ENCODE assay signal across 9 mouse cellular contexts in the genomic region with DNA sequence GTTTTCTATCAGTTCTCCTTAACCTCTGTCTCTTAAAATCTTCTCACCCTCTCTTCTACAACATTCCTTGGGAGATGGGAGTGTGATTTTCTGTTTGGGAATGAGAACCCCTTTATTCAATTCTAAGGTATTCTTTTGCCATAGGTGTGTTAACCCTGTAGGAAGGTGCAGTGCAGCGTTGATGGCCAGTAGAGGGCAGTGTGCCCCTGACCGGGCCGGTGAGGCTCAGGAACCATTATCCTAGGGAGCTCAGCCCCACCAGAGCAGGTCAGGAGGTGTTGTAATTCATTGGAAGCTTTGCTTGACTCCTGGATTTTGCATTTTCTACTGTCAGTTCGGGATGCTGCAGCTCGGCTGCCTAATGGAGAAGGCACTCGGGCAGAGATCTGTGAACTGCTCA. TPM values are rescaled to one million over a fixed set of nuclear protein-coding genes. Genes with fewer than 3 reads are reported as not detected.
A peak's percentile ranks its signal among the peaks of the same experiment; 100 is the strongest.
DNase-seq lines count a peak whose midpoint lies in the region; ATAC-seq and TF ChIP-seq lines count a peak whose summit lies in the region.
"Had no signal": no experiment of that assay in that cellular context is flagged by ENCODE, and none has a peak within 500 bp of the region (broad histone marks: within the 10 kb centered on the region; RNA-seq: fewer than 3 reads in every experiment).

No protein-coding gene starts in this region.

- no peak overlapping the region for H3K9ac ChIP-seq in heart, adult 2 months (ENCODE audit: low read depth, low read length)
- no peak overlapping the region for H3K9ac ChIP-seq in midbrain, embryonic 16.5 days (ENCODE audit: low read depth, low read length)

- peak; percentile 81 for TF ChIP-seq CTCF in heart, adult 2 months (IDR thresholded peaks at IDR 0.05)

- no peaks in the 10 kb centered on the region for H3K36me3 ChIP-seq in heart, adult 2 months (ENCODE audit: control insufficient read depth, insufficient read depth, low read length)
- peaks cover 54% of the 10 kb centered on the region for H3K36me3 ChIP-seq in midbrain, embryonic 16.5 days (ENCODE audit: control insufficient read depth, insufficient read depth, low read length)

- H3K4me1 ChIP-seq in heart, adult 2 months (ENCODE audit: control insufficient read depth, insufficient read depth, low read length), result no peaks in the 10 kb centered on the region
- H3K4me1 ChIP-seq in midbrain, embryonic 16.5 days (ENCODE audit: control insufficient read depth, insufficient read depth, low read length), result no peaks in the 10 kb centered on the region

- no peaks in the 10 kb centered on the region for H3K79me2 ChIP-seq in heart, adult 2 months (replicated peaks; ENCODE audit: control insufficient read depth, insufficient read depth, low read length)

- intact Hi-C loops in heart, adult 2 months (cut with DNase I), result loop anchor here (10.0 kb wide), 1 partner anchor 140 kb away; no protein-coding TSS in a partner anchor

- ATAC-seq in hematopoietic stem cell, adult 5-6 weeks (replicated peaks in 1 of 2; ENCODE audit: insufficient read depth in 1 of 2, low FRiP score in 2 of 2, low TSS enrichment in 1 of 2, low read depth in 1 of 2, poor library complexity in 2 of 2, severe bottlenecking in 2 of 2), result peak; percentile 53 to 62; a peak in 1 of 4 replicates
- ATAC-seq in monocyte, adult 5-6 weeks (replicated peaks; ENCODE audit: insufficient number of reproducible peaks, low FRiP score, low TSS enrichment, poor library complexity, severe bottlenecking), result peak; percentile 61; the same call in 1 of the 2 replicates
- no peak for ATAC-seq in midbrain, embryonic 16.5 days

- no peak overlapping the region for H3K27ac ChIP-seq in heart, adult 2 months
- H3K27ac ChIP-seq in midbrain, embryonic 16.5 days (ENCODE audit: low read length), result no peak overlapping the region

- H3K4me3 ChIP-seq in heart, adult 2 months, result no peak overlapping the region
- H3K4me3 ChIP-seq in midbrain, embryonic 16.5 days (ENCODE audit: low read depth, low read length), result no peak overlapping the region

- no peak for TF ChIP-seq EP300 in heart, adult 2 months (IDR thresholded peaks at IDR 0.05; ENCODE audit: insufficient read depth, low read depth, low read length)

- H3K9me3 ChIP-seq in midbrain, embryonic 16.5 days (replicated peaks; ENCODE audit: control insufficient read depth, low read length, poor library complexity, severe bottlenecking), result no peaks in the 10 kb centered on the region

- 67% methylated on average over 6 of the region's 6 CpGs for WGBS in heart, adult 2 months
- WGBS in midbrain, embryonic 16.5 days, result 65% methylated on average over 6 of the region's 6 CpGs

- no peaks in the 10 kb centered on the region for H3K27me3 ChIP-seq in heart, adult 2 months (ENCODE audit: control insufficient read depth, insufficient read depth, low read length)
- H3K27me3 ChIP-seq in midbrain, embryonic 16.5 days (ENCODE audit: control insufficient read depth, insufficient read depth, low read depth, low read length), result no peaks in the 10 kb centered on the region

- TF ChIP-seq POLR2A in heart, adult 2 months (IDR thresholded peaks at IDR 0.05; ENCODE audit: insufficient read depth, low read depth, low read length), result no peak

- no peak for DNase-seq in heart, adult 2 months
- no peak for DNase-seq in heart, adult 11 months
- peak; percentile 37 for DNase-seq in 3T3-L1 (ENCODE audit: low read depth, low spot score)
- DNase-seq in Muller cell, postnatal 12 days (ENCODE audit: inconsistent ontology term), result peak; percentile 10
- no peak for DNase-seq in frontal cortex, postnatal 10 days (ENCODE audit: low spot score in 2 of 2)

- no peak overlapping the region for H3K4me2 ChIP-seq in midbrain, embryonic 16.5 days (ENCODE audit: low read length)

RNA-seq across cellular contexts. Expression of a gene that starts 19.2 kb away (rescaled TPM):
- 1 to 10 TPM; 8.9 to 9.1 TPM for total RNA-seq in heart, adult 2 months (2021)
- 9.9 and 12.5 TPM in 2 replicates for polyA plus RNA-seq in heart, adult 2 months (2012; rRNA removed)
- total RNA-seq in hematopoietic stem cell, adult 5-6 weeks (2017), result 27.8 and 34.9 TPM in 2 replicates
- total RNA-seq in monocyte, adult 5-6 weeks (2017), result 24.2 to 56.5 TPM (median 40.6 TPM) in 3 replicates
- 26.6 and 28.6 TPM in 2 replicates for polyA plus RNA-seq in midbrain, embryonic 16.5 days (2015; fragmentation: Nextera tagmentation; extraction: Ambion mirVana)

RNA-seq across cellular contexts. Expression of a gene that starts 59.0 kb away (rescaled TPM):
- total RNA-seq in heart, adult 2 months (2021), result 1 to 10 TPM in 1 of 2 experiments, under 1 TPM in 1; 0.76 to 1.0 TPM
- polyA plus RNA-seq in heart, adult 2 months (2012; rRNA removed), result 11.0 and 18.9 TPM in 2 replicates
- total RNA-seq in hematopoietic stem cell, adult 5-6 weeks (2017), result 0.13 TPM in 1 of 2 replicates, not detected in the other
- not detected in 3 replicates for total RNA-seq in monocyte, adult 5-6 weeks (2017)
- polyA plus RNA-seq in midbrain, embryonic 16.5 days (2015; fragmentation: Nextera tagmentation; extraction: Ambion mirVana), result 0.11 and 0.54 TPM in 2 replicates
- total RNA-seq: left cerebral cortex, adult 18-20 months had no signal

Comparison
In these comparisons a context has a peak if more than half of its experiments do, and no peak if none do; other contexts are left out.
1. DNase-seq: peak in 3T3-L1 (single experiment) and Muller cell, postnatal 12 days (single experiment); none in heart, adult 2 months (0 of 2), heart, adult 11 months (single experiment) and frontal cortex, postnatal 10 days (0 of 2).